Mouse (Mus musculus) gastrocnemius, adult 2 months (tissue): ENCODE measurements around the gene Habp2. TPM values are rescaled to one million over a fixed set of nuclear protein-coding genes. Genes with fewer than 3 reads are reported as not detected.

Experiments
- DNase-seq: peaks from one replicate; pipeline ENCODE4 v3.0.0; 2022
- H3K27ac ChIP-seq: fragments of 200-600 bp; 2 replicates; pipeline ENCODE4 v1.8.1; 2022; ENCODE audit warnings: mild to moderate bottlenecking
- H3K4me3 ChIP-seq: fragments of 200-600 bp; 2 replicates; pipeline ENCODE4 v1.8.1; 2022; ENCODE audit warnings: mild to moderate bottlenecking, moderate library complexity
- CTCF ChIP-seq: fragments of 200-600 bp; IDR thresholded peaks from 2 replicates; pipeline ENCODE4 v1.8.1; 2022; ENCODE audit warnings: antibody characterized with exemption, mild to moderate bottlenecking, moderate library complexity
- intact Hi-C: fragments of 180-260 bp; cut with DNase I; formaldehyde crosslinking; loops from one replicate; pipeline ENCODE4 v1.15.1; 2025
- total RNA-seq, 2 experiments: library from RNA; stranded (reverse); gene quantifications; 2 replicates each; pipeline ENCODE4 v1.2.3; 2021

The Habp2 gene
- total RNA-seq, 2 experiments from 2014 or later = not detected

- Histone ChIP-seq H3K4me3 (no peak overlapping the region), H3K27ac (no peak overlapping the region)
- no peak for TF ChIP-seq CTCF
- intact Hi-C loops = no loop called here
- DNase-seq = no peak
Measured at GRCm38 (mm10) chr19:56277951-56278350, 9.0 kb upstream of the Habp2 start.

- intact Hi-C loops = no loop called here
- no peak for TF ChIP-seq CTCF
- no peak overlapping the region for H3K4me3 ChIP-seq
- no peak for DNase-seq
- H3K27ac ChIP-seq = no peak overlapping the region
Measured at GRCm38 (mm10) chr19:56278366-56278765, 8.6 kb upstream of the Habp2 start.

- no peak for TF ChIP-seq CTCF
- no peak overlapping the region for H3K4me3 ChIP-seq
- no peak for DNase-seq
- intact Hi-C loops = no loop called here
- H3K27ac ChIP-seq = no peak overlapping the region
Measured at GRCm38 (mm10) chr19:56285222-56285621, 1.7 kb upstream of the Habp2 start.

GRCm38 (mm10) chr19:56287580-56288367 is 837 bp downstream of the Habp2 start:
- intact Hi-C loops = no loop called here
- no peak for TF ChIP-seq CTCF
- H3K4me3 ChIP-seq = no peak overlapping the region
- no peak overlapping the region for H3K27ac ChIP-seq
- no peak for DNase-seq

- intact Hi-C loops = no loop called here
- H3K4me3 ChIP-seq = no peak overlapping the region
- no peak overlapping the region for H3K27ac ChIP-seq
- no peak for TF ChIP-seq CTCF
- no peak for DNase-seq
Measured at GRCm38 (mm10) chr19:56288436-56288835, 1.5 kb downstream of the Habp2 start.

GRCm38 (mm10) chr19:56289642-56290041 is 2.7 kb downstream of the Habp2 start:
- TF ChIP-seq CTCF = no peak
- intact Hi-C loops = loop anchor here (10.0 kb wide), 1 partner anchor 545 kb away; the partner anchor contains the start of gene Tcf7l2
- no peak overlapping the region for H3K4me3 ChIP-seq
- H3K27ac ChIP-seq = peak overlapping the region; percentile 9; the same call in 1 of the 2 replicates
- peak; percentile 72 for DNase-seq

GRCm38 (mm10) chr19:56291898-56292297 is 5.0 kb downstream of the Habp2 start:
- DNase-seq = peak; percentile 28
- intact Hi-C loops = loop anchor here (10.0 kb wide), 1 partner anchor 547 kb away; the partner anchor contains the start of gene Tcf7l2

GRCm38 (mm10) chr19:56292335-56292734 is 5.4 kb downstream of the Habp2 start:
- Histone ChIP-seq H3K27ac (no peak overlapping the region), H3K4me3 (no peak overlapping the region)
- no peak for DNase-seq
- intact Hi-C loops = loop anchor here (10.0 kb wide), 1 partner anchor 548 kb away; the partner anchor contains the start of gene Tcf7l2
- peak; percentile 30 for TF ChIP-seq CTCF

More at GRCm38 (mm10) chr19:56291898-56292297, 5.0 kb downstream of the Habp2 start:
- TF ChIP-seq CTCF = no peak
- H3K27ac ChIP-seq = no peak overlapping the region
- no peak overlapping the region for H3K4me3 ChIP-seq

- peak; percentile 78 for DNase-seq
- TF ChIP-seq CTCF = peak; percentile 80
- 0 out of 2 replicates have a peak overlapping the region, but pooled peaks have one; percentile 5 for H3K4me3 ChIP-seq
- intact Hi-C loops = loop anchor here (2.0 to 10.0 kb wide), 2 partner anchors 40 to 550 kb away; partner anchors contain the start of gene Tcf7l2
- H3K27ac ChIP-seq = no peak overlapping the region
Measured at GRCm38 (mm10) chr19:56294654-56295399, 7.9 kb downstream of the Habp2 start.

- DNase-seq = no peak
- TF ChIP-seq CTCF = no peak
- Histone ChIP-seq H3K27ac (no peak overlapping the region), H3K4me3 (no peak overlapping the region)
- intact Hi-C loops = loop anchor here (10.0 kb wide), 1 partner anchor 552 kb away; the partner anchor contains the start of gene Tcf7l2
Measured at GRCm38 (mm10) chr19:56296668-56297067, 9.7 kb downstream of the Habp2 start.

GRCm38 (mm10) chr19:56297264-56297663 is 10.3 kb downstream of the Habp2 start:
- Histone ChIP-seq H3K4me3 (no peak overlapping the region), H3K27ac (no peak overlapping the region)
- no peak for DNase-seq
- TF ChIP-seq CTCF = no peak
- intact Hi-C loops = loop anchor here (10.0 kb wide), 1 partner anchor 552 kb away; the partner anchor contains the start of gene Tcf7l2

- peak; percentile 93 for DNase-seq
- TF ChIP-seq CTCF = no peak
- Histone ChIP-seq H3K27ac (peak overlapping the region; percentile 54), H3K4me3 (no peak overlapping the region)
- intact Hi-C loops = no loop called here
Measured at GRCm38 (mm10) chr19:56300835-56301234, 13.9 kb downstream of the Habp2 start.

GRCm38 (mm10) chr19:56316531-56316930 is 29.6 kb downstream of the Habp2 start:
- intact Hi-C loops = no loop called here
- no peak for TF ChIP-seq CTCF
- no peak for DNase-seq
- Histone ChIP-seq H3K4me3 (no peak overlapping the region), H3K27ac (no peak overlapping the region)
